Mouse (Mus musculus) ES-Bruce4 (cell line): ENCODE measurements at regions not wholly inside any gene's neighbourhood (a gene's known extent, or its start where the extent isn't known, plus 50 kb on each side); places are given as distances from the start of the nearest gene placed in this dataset.

Experiments
- H3K27ac ChIP-seq: 2 replicates; pipeline ENCODE4 v1.5.1; 2012; ENCODE audit warnings: low read length, inconsistent platforms; ENCODE audit not compliant: insufficient read depth
- H3K27me3 ChIP-seq: 2 replicates; pipeline ENCODE4 v1.6.1; 2012; ENCODE audit warnings: mild to moderate bottlenecking, low read length, inconsistent platforms; ENCODE audit not compliant: control insufficient read depth, poor library complexity, insufficient read depth, severe bottlenecking
- H3K36me3 ChIP-seq: 2 replicates; pipeline ENCODE4 v1.6.1; 2012; ENCODE audit warnings: inconsistent platforms, mild to moderate bottlenecking, low read length, moderate library complexity; ENCODE audit not compliant: control insufficient read depth, poor library complexity, insufficient read depth, severe bottlenecking
- H3K4me1 ChIP-seq: one replicate; pipeline ENCODE4 v1.8.1; 2011; ENCODE audit warnings: low read length; ENCODE audit not compliant: control insufficient read depth, insufficient read depth
- H3K4me3 ChIP-seq: 2 replicates; pipeline ENCODE4 v1.5.1; 2011; ENCODE audit warnings: low read depth, mild to moderate bottlenecking, low read length
- H3K9ac ChIP-seq: 2 replicates; pipeline ENCODE4 v1.6.1; 2012; ENCODE audit warnings: low read depth, mild to moderate bottlenecking, inconsistent platforms; ENCODE audit not compliant: poor library complexity, severe bottlenecking
- H3K9me3 ChIP-seq: replicated peaks from 2 replicates; pipeline ENCODE4 v1.6.1; 2012; ENCODE audit warnings: mild to moderate bottlenecking, low read length, inconsistent platforms; ENCODE audit not compliant: control insufficient read depth, poor library complexity, insufficient read depth, severe bottlenecking
- CTCF ChIP-seq: IDR thresholded peaks from one replicate; pipeline ENCODE4 v1.8.1; 2011; ENCODE audit warnings: low read depth, low read length
- EP300 ChIP-seq: IDR thresholded peaks from 2 replicates; pipeline ENCODE4 v1.6.1; 2011; ENCODE audit warnings: low read depth, low read length; ENCODE audit not compliant: insufficient read depth
- POLR2A ChIP-seq: IDR thresholded peaks from one replicate; pipeline ENCODE4 v1.8.1; 2011; ENCODE audit warnings: low read length; ENCODE audit not compliant: insufficient read depth

GRCm38 (mm10) chr11:8061989-8062388 lies 602.3 kb downstream of the Tns3 start:
- H3K9ac ChIP-seq = no peak overlapping the region
- no peaks in the 10 kb centered on the region for H3K27me3 ChIP-seq
- no peaks in the 10 kb centered on the region for H3K4me1 ChIP-seq
- TF ChIP-seq CTCF (no peak), EP300 (no peak), POLR2A (no peak)
- no peaks in the 10 kb centered on the region for H3K36me3 ChIP-seq
- no peaks in the 10 kb centered on the region for H3K9me3 ChIP-seq
- no peak overlapping the region for H3K27ac ChIP-seq
- no peak overlapping the region for H3K4me3 ChIP-seq

GRCm38 (mm10) chr11:8061573-8061972 lies 602.8 kb downstream of the Tns3 start:
- TF ChIP-seq CTCF (no peak), EP300 (no peak), POLR2A (no peak)
- Histone ChIP-seq H3K27me3 (no peaks in the 10 kb centered on the region), H3K4me3 (no peak overlapping the region), H3K4me1 (no peaks in the 10 kb centered on the region), H3K36me3 (no peaks in the 10 kb centered on the region), H3K9ac (no peak overlapping the region), H3K27ac (no peak overlapping the region), H3K9me3 (no peaks in the 10 kb centered on the region)

- Histone ChIP-seq H3K9me3 (no peaks in the 10 kb centered on the region), H3K4me3 (no peak overlapping the region), H3K27ac (no peak overlapping the region), H3K36me3 (no peaks in the 10 kb centered on the region), H3K9ac (no peak overlapping the region), H3K27me3 (no peaks in the 10 kb centered on the region), H3K4me1 (no peaks in the 10 kb centered on the region)
- TF ChIP-seq EP300 (no peak), POLR2A (no peak), CTCF (no peak)
Observed at GRCm38 (mm10) chr11:8051499-8051898, 612.8 kb downstream of the Tns3 start.

- Histone ChIP-seq H3K9ac (no peak overlapping the region), H3K27ac (no peak overlapping the region), H3K4me1 (no peaks in the 10 kb centered on the region), H3K9me3 (no peaks in the 10 kb centered on the region; the same call in 1 of the 2 replicates), H3K27me3 (no peaks in the 10 kb centered on the region), H3K4me3 (no peak overlapping the region), H3K36me3 (no peaks in the 10 kb centered on the region)
- TF ChIP-seq CTCF = no peak
- no peak for TF ChIP-seq EP300
- TF ChIP-seq POLR2A = no peak
Observed at GRCm38 (mm10) chr11:8045086-8045485, 619.2 kb downstream of the Tns3 start.

- TF ChIP-seq POLR2A (no peak), CTCF (no peak), EP300 (no peak)
- Histone ChIP-seq H3K4me3 (no peak overlapping the region), H3K27me3 (no peaks in the 10 kb centered on the region), H3K36me3 (no peaks in the 10 kb centered on the region), H3K9me3 (peaks cover 7% of the 10 kb centered on the region), H3K4me1 (no peaks in the 10 kb centered on the region), H3K9ac (no peak overlapping the region), H3K27ac (no peak overlapping the region)
Observed at GRCm38 (mm10) chr11:8030119-8030518, 634.2 kb downstream of the Tns3 start.

- Histone ChIP-seq H3K9ac (no peak overlapping the region), H3K9me3 (peaks cover 6% of the 10 kb centered on the region), H3K27ac (no peak overlapping the region), H3K27me3 (peaks cover 1% of the 10 kb centered on the region; the same call in 1 of the 2 replicates), H3K4me1 (no peaks in the 10 kb centered on the region), H3K36me3 (no peaks in the 10 kb centered on the region), H3K4me3 (no peak overlapping the region)
- no peak for TF ChIP-seq CTCF
- no peak for TF ChIP-seq POLR2A
- no peak for TF ChIP-seq EP300
Observed at GRCm38 (mm10) chr11:8007801-8008200, 656.5 kb downstream of the Tns3 start.
